Mouse (Mus musculus): ENCODE measurements at regions not wholly inside any gene's neighbourhood (a gene's known extent, or its start where the extent isn't known, plus 50 kb on each side); places are given as distances from the start of the nearest gene placed in this dataset.

GRCm38 (mm10) chr1:185151130-185151799 is 52.7 kb upstream of the Rab3gap2 start:
- WGBS: 19% methylated on average over 11 of the region's 11 CpGs
- Histone ChIP-seq H3K27me3 (replicated peaks; ENCODE audit: control insufficient read depth, insufficient read depth, low read length) (no peaks in the 10 kb centered on the region), H3K9me3 (ENCODE audit: control insufficient read depth, low read length) (no peaks in the 10 kb centered on the region), H3K9ac (replicated peaks; ENCODE audit: low read depth, low read length) (no peak overlapping the region), H3K36me3 (ENCODE audit: control insufficient read depth, insufficient read depth) (no peaks in the 10 kb centered on the region), H3K27ac (ENCODE audit: low read length) (no peak overlapping the region), H3K4me2 (ENCODE audit: low read length) (no peak overlapping the region), H3K4me1 (replicated peaks; ENCODE audit: control insufficient read depth, insufficient read depth, low read length) (peaks cover 7% of the 10 kb centered on the region), H3K4me3 (replicated peaks; ENCODE audit: low read length) (no peak overlapping the region)
- no peak for ATAC-seq

GRCm38 (mm10) chr1:185150431-185151129 is 53.3 kb upstream of the Rab3gap2 start:
- Histone ChIP-seq H3K27me3 (replicated peaks; ENCODE audit: control insufficient read depth, insufficient read depth, low read length) (no peaks in the 10 kb centered on the region), H3K4me3 (replicated peaks; ENCODE audit: low read length) (no peak overlapping the region), H3K36me3 (ENCODE audit: control insufficient read depth, insufficient read depth) (no peaks in the 10 kb centered on the region), H3K27ac (ENCODE audit: low read length) (no peak overlapping the region), H3K4me1 (replicated peaks; ENCODE audit: control insufficient read depth, insufficient read depth, low read length) (peaks cover 7% of the 10 kb centered on the region), H3K9me3 (ENCODE audit: control insufficient read depth, low read length) (no peaks in the 10 kb centered on the region), H3K9ac (replicated peaks; ENCODE audit: low read depth, low read length) (no peak overlapping the region), H3K4me2 (ENCODE audit: low read length) (no peak overlapping the region)
- no peak for ATAC-seq
- 52% methylated on average over 15 of the region's 15 CpGs for WGBS

GRCm38 (mm10) chr1:185144791-185145190 is 59.1 kb upstream of the Rab3gap2 start:
- 92% methylated on average over 1 of the region's 1 CpGs for WGBS
- Histone ChIP-seq H3K27ac (ENCODE audit: low read length) (no peak overlapping the region), H3K36me3 (ENCODE audit: control insufficient read depth, insufficient read depth) (no peaks in the 10 kb centered on the region), H3K9ac (replicated peaks; ENCODE audit: low read depth, low read length) (no peak overlapping the region), H3K27me3 (replicated peaks; ENCODE audit: control insufficient read depth, insufficient read depth, low read length) (no peaks in the 10 kb centered on the region), H3K4me3 (replicated peaks; ENCODE audit: low read length) (no peak overlapping the region), H3K9me3 (ENCODE audit: control insufficient read depth, low read length) (no peaks in the 10 kb centered on the region), H3K4me2 (ENCODE audit: low read length) (no peak overlapping the region), H3K4me1 (replicated peaks; ENCODE audit: control insufficient read depth, insufficient read depth, low read length) (no peaks in the 10 kb centered on the region)
- no peak for ATAC-seq

- no peaks in the 10 kb centered on the region for H3K9me3 ChIP-seq (ENCODE audit: control insufficient read depth, low read length)
- no peaks in the 10 kb centered on the region for H3K36me3 ChIP-seq (ENCODE audit: control insufficient read depth, insufficient read depth)
- no peak overlapping the region for H3K4me2 ChIP-seq (ENCODE audit: low read length)
- 96% methylated on average over 15 of the region's 15 CpGs for WGBS
- H3K9ac ChIP-seq (replicated peaks; ENCODE audit: low read depth, low read length): no peak overlapping the region
- no peaks in the 10 kb centered on the region for H3K4me1 ChIP-seq (replicated peaks; ENCODE audit: control insufficient read depth, insufficient read depth, low read length)
- H3K27me3 ChIP-seq (replicated peaks; ENCODE audit: control insufficient read depth, insufficient read depth, low read length): no peaks in the 10 kb centered on the region
- no peak for ATAC-seq
- H3K27ac ChIP-seq (ENCODE audit: low read length): no peak overlapping the region
- no peak overlapping the region for H3K4me3 ChIP-seq (replicated peaks; ENCODE audit: low read length)
Measured at GRCm38 (mm10) chr1:185144006-185144405, 59.9 kb upstream of the Rab3gap2 start.

- H3K4me1 ChIP-seq (replicated peaks; ENCODE audit: control insufficient read depth, insufficient read depth, low read length): no peaks in the 10 kb centered on the region
- no peaks in the 10 kb centered on the region for H3K36me3 ChIP-seq (ENCODE audit: control insufficient read depth, insufficient read depth)
- H3K27me3 ChIP-seq (replicated peaks; ENCODE audit: control insufficient read depth, insufficient read depth, low read length): no peaks in the 10 kb centered on the region
- no peaks in the 10 kb centered on the region for H3K9me3 ChIP-seq (ENCODE audit: control insufficient read depth, low read length)
- no peak overlapping the region for H3K9ac ChIP-seq (replicated peaks; ENCODE audit: low read depth, low read length)
- ATAC-seq: no peak
- no peak overlapping the region for H3K4me2 ChIP-seq (ENCODE audit: low read length)
- WGBS: 75% methylated on average over 5 of the region's 5 CpGs
- no peak overlapping the region for H3K4me3 ChIP-seq (replicated peaks; ENCODE audit: low read length)
- H3K27ac ChIP-seq (ENCODE audit: low read length): no peak overlapping the region
Measured at GRCm38 (mm10) chr1:185140317-185140716, 63.6 kb upstream of the Rab3gap2 start.

- no peaks in the 10 kb centered on the region for H3K27me3 ChIP-seq (replicated peaks; ENCODE audit: control insufficient read depth, insufficient read depth, low read length)
- no peaks in the 10 kb centered on the region for H3K4me1 ChIP-seq (replicated peaks; ENCODE audit: control insufficient read depth, insufficient read depth, low read length)
- H3K9ac ChIP-seq (replicated peaks; ENCODE audit: low read depth, low read length): no peak overlapping the region
- H3K4me2 ChIP-seq (ENCODE audit: low read length): no peak overlapping the region
- no peaks in the 10 kb centered on the region for H3K36me3 ChIP-seq (ENCODE audit: control insufficient read depth, insufficient read depth)
- H3K4me3 ChIP-seq (replicated peaks; ENCODE audit: low read length): no peak overlapping the region
- H3K27ac ChIP-seq (ENCODE audit: low read length): no peak overlapping the region
- 76% methylated on average over 4 of the region's 4 CpGs for WGBS
- no peak for ATAC-seq
- no peaks in the 10 kb centered on the region for H3K9me3 ChIP-seq (ENCODE audit: control insufficient read depth, low read length)
Measured at GRCm38 (mm10) chr1:185128209-185128608, 75.7 kb upstream of the Rab3gap2 start.

GRCm38 (mm10) chr1:185125737-185126286 is 78.1 kb upstream of the Rab3gap2 start:
- Histone ChIP-seq H3K27ac (ENCODE audit: low read length) (no peak overlapping the region), H3K9ac (replicated peaks; ENCODE audit: low read depth, low read length) (no peak overlapping the region), H3K9me3 (ENCODE audit: control insufficient read depth, low read length) (no peaks in the 10 kb centered on the region), H3K4me1 (replicated peaks; ENCODE audit: control insufficient read depth, insufficient read depth, low read length) (no peaks in the 10 kb centered on the region), H3K4me3 (replicated peaks; ENCODE audit: low read length) (no peak overlapping the region), H3K27me3 (replicated peaks; ENCODE audit: control insufficient read depth, insufficient read depth, low read length) (no peaks in the 10 kb centered on the region), H3K4me2 (ENCODE audit: low read length) (no peak overlapping the region), H3K36me3 (ENCODE audit: control insufficient read depth, insufficient read depth) (no peaks in the 10 kb centered on the region)
- 77% methylated on average over 14 of the region's 14 CpGs for WGBS
- no peak for ATAC-seq

- Histone ChIP-seq H3K36me3 (ENCODE audit: control insufficient read depth, insufficient read depth) (no peaks in the 10 kb centered on the region), H3K27me3 (replicated peaks; ENCODE audit: control insufficient read depth, insufficient read depth, low read length) (no peaks in the 10 kb centered on the region), H3K4me2 (ENCODE audit: low read length) (no peak overlapping the region), H3K9ac (replicated peaks; ENCODE audit: low read depth, low read length) (no peak overlapping the region), H3K9me3 (ENCODE audit: control insufficient read depth, low read length) (no peaks in the 10 kb centered on the region), H3K4me3 (replicated peaks; ENCODE audit: low read length) (no peak overlapping the region), H3K4me1 (replicated peaks; ENCODE audit: control insufficient read depth, insufficient read depth, low read length) (no peaks in the 10 kb centered on the region), H3K27ac (ENCODE audit: low read length) (no peak overlapping the region)
- 83% methylated on average over 2 of the region's 2 CpGs for WGBS
- no peak for ATAC-seq
Measured at GRCm38 (mm10) chr1:185121552-185121951, 82.4 kb upstream of the Rab3gap2 start.

- Histone ChIP-seq H3K27me3 (replicated peaks; ENCODE audit: control insufficient read depth, insufficient read depth, low read length) (no peaks in the 10 kb centered on the region), H3K9ac (replicated peaks; ENCODE audit: low read depth, low read length) (no peak overlapping the region), H3K4me1 (replicated peaks; ENCODE audit: control insufficient read depth, insufficient read depth, low read length) (no peaks in the 10 kb centered on the region), H3K36me3 (ENCODE audit: control insufficient read depth, insufficient read depth) (no peaks in the 10 kb centered on the region), H3K27ac (ENCODE audit: low read length) (no peak overlapping the region), H3K9me3 (ENCODE audit: control insufficient read depth, low read length) (no peaks in the 10 kb centered on the region), H3K4me2 (ENCODE audit: low read length) (no peak overlapping the region), H3K4me3 (replicated peaks; ENCODE audit: low read length) (no peak overlapping the region)
- ATAC-seq: no peak
- 86% methylated on average over 2 of the region's 2 CpGs for WGBS
Measured at GRCm38 (mm10) chr1:185120416-185120815, 83.5 kb upstream of the Rab3gap2 start.

Measured in forebrain, embryonic 16.5 days (tissue).